Mouse (Mus musculus) heart, adult 2 months (tissue): ENCODE measurements at regions not wholly inside any gene's neighbourhood (a gene's known extent, or its start where the extent isn't known, plus 50 kb on each side); places are given as distances from the start of the nearest gene placed in this dataset.

Experiments
- DNase-seq, 2 experiments: peaks; one replicate each; pipeline ENCODE4 v3.0.0; 2021
- H3K27ac ChIP-seq: fragments of 200-600 bp; 2 replicates; pipeline ENCODE4 v1.8.1; 2022
- H3K27me3 ChIP-seq: fragments of 200-500 bp; 2 replicates; pipeline ENCODE4 v1.6.1; 2012; ENCODE audit warnings: mild to moderate bottlenecking, low read length, inconsistent platforms, mixed read lengths; ENCODE audit not compliant: control insufficient read depth, insufficient read depth
- H3K36me3 ChIP-seq: fragments of 200-500 bp; 2 replicates; pipeline ENCODE4 v1.6.1; 2012; ENCODE audit warnings: low read length, inconsistent platforms; ENCODE audit not compliant: control insufficient read depth, insufficient read depth
- H3K4me1 ChIP-seq: fragments of 200-500 bp; 2 replicates; pipeline ENCODE4 v1.6.1; 2011; ENCODE audit warnings: low read length; ENCODE audit not compliant: control insufficient read depth, insufficient read depth
- H3K4me3 ChIP-seq: fragments of 200-600 bp; 2 replicates; pipeline ENCODE4 v1.8.1; 2022
- H3K79me2 ChIP-seq: fragments of 200-500 bp; replicated peaks from 2 replicates; pipeline ENCODE4 v1.6.1; 2012; ENCODE audit warnings: mild to moderate bottlenecking, inconsistent platforms, low read length, moderate library complexity, mixed read lengths; ENCODE audit not compliant: control insufficient read depth, insufficient read depth
- H3K9ac ChIP-seq: fragments of 200-500 bp; 2 replicates; pipeline ENCODE4 v1.6.1; 2012; ENCODE audit warnings: low read depth, mild to moderate bottlenecking, control low read depth, inconsistent platforms, low read length, mixed read lengths
- CTCF ChIP-seq: fragments of 200-600 bp; IDR thresholded peaks from 2 replicates; pipeline ENCODE4 v1.8.1; 2022; ENCODE audit warnings: antibody characterized with exemption, mild to moderate bottlenecking, moderate library complexity
- EP300 ChIP-seq: fragments of 200-500 bp; IDR thresholded peaks from 2 replicates; pipeline ENCODE4 v1.6.1; 2011; ENCODE audit warnings: low read depth, low read length, control low read depth; ENCODE audit not compliant: insufficient read depth
- POLR2A ChIP-seq: fragments of 200-500 bp; IDR thresholded peaks from 2 replicates; pipeline ENCODE4 v1.6.1; 2011; ENCODE audit warnings: mild to moderate bottlenecking, low read depth, low read length, control low read depth; ENCODE audit not compliant: insufficient read depth
- WGBS: fragments of 180-500 bp; shearing (Covaris S2); methylation state at CpG from one replicate; pipeline ENCODE4 v1.1.7; 2018; 5-methylcytosine and 5-hydroxymethylcytosine counted together
- intact Hi-C: fragments of 180-260 bp; cut with DNase I; formaldehyde crosslinking; loops from one replicate; pipeline ENCODE4 v1.15.1; 2025

- no peaks in the 10 kb centered on the region for H3K36me3 ChIP-seq
- no peaks in the 10 kb centered on the region for H3K4me1 ChIP-seq
- 83% methylated on average over 8 of the region's 8 CpGs for WGBS
- intact Hi-C loops: loop anchor here (1.0 to 10.0 kb wide), 3 partner anchors 77 to 279 kb away; no protein-coding TSS in a partner anchor
- H3K27ac ChIP-seq: no peak overlapping the region
- no peak overlapping the region for H3K9ac ChIP-seq
- no peak for DNase-seq
- no peaks in the 10 kb centered on the region for H3K27me3 ChIP-seq
- no peak overlapping the region for H3K4me3 ChIP-seq
- TF ChIP-seq POLR2A: no peak
- no peak for TF ChIP-seq CTCF
- no peak for TF ChIP-seq EP300
- H3K79me2 ChIP-seq: no peaks in the 10 kb centered on the region
These were observed 111.8 kb upstream of the Hmga2 start for GRCm38 (mm10) chr10:120587854-120588633.

DNA sequence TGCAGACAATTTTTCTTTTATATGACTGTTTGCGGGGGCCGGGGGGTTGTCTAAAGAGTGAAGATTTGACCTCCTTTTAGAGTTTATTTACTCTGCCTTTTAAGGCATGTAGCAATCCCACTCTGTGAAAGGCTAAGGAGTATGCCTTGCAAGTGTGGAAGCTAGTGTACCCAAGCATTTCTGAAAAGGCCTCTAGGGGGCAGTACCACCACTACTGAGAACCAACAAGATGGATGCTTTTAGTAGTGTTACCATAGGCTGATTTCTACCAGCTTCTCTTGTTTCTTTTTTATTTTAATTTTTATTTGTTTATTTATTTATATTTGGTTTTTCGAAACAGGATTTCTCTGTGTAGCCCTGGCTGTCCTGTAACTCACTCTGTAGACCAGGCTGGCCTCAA is 110.9 kb upstream of the Hmga2 start:
- H3K27me3 ChIP-seq: no peaks in the 10 kb centered on the region
- no peaks in the 10 kb centered on the region for H3K4me1 ChIP-seq
- H3K79me2 ChIP-seq: no peaks in the 10 kb centered on the region
- no peak overlapping the region for H3K27ac ChIP-seq
- H3K36me3 ChIP-seq: no peaks in the 10 kb centered on the region
- H3K4me3 ChIP-seq: no peak overlapping the region
- peak; percentile 13 to 30 for DNase-seq
- TF ChIP-seq CTCF: peak; percentile 81
- TF ChIP-seq POLR2A: no peak
- 89% methylated on average over 3 of the region's 3 CpGs for WGBS
- intact Hi-C loops: loop anchor here (1.0 to 10.0 kb wide), 3 partner anchors 78 to 280 kb away; no protein-coding TSS in a partner anchor
- no peak overlapping the region for H3K9ac ChIP-seq

DNA sequence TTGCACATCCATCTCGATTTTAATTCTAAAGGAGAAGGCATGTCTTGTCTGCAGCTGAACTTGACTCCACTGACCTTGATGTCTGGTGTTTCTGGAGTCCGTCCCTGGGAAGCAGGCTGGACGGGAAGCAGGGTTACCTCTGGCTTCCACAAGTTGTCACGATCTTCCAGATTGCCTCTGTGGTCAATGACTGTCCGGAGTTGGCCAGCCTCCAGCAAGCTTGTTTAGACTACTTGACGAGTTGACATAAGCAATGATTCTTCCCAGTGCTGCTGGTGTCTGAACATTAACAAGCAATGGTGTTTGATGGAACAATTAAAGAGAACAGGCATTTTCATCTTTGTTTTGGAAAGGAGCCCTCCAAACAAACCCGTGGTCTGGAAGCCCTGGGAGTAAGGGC is 106.2 kb upstream of the Hmga2 start:
- TF ChIP-seq CTCF (no peak), EP300 (no peak), POLR2A (no peak)
- no peak overlapping the region for H3K27ac ChIP-seq
- intact Hi-C loops: loop anchor here (10.0 kb wide), 1 partner anchor 82 kb away; no protein-coding TSS in a partner anchor
- no peaks in the 10 kb centered on the region for H3K27me3 ChIP-seq
- 4% methylated on average over 7 of the region's 7 CpGs for WGBS
- no peaks in the 10 kb centered on the region for H3K36me3 ChIP-seq
- H3K79me2 ChIP-seq: no peaks in the 10 kb centered on the region
- H3K4me1 ChIP-seq: no peaks in the 10 kb centered on the region
- no peak overlapping the region for H3K9ac ChIP-seq
- no peak overlapping the region for H3K4me3 ChIP-seq
- no peak for DNase-seq

DNA sequence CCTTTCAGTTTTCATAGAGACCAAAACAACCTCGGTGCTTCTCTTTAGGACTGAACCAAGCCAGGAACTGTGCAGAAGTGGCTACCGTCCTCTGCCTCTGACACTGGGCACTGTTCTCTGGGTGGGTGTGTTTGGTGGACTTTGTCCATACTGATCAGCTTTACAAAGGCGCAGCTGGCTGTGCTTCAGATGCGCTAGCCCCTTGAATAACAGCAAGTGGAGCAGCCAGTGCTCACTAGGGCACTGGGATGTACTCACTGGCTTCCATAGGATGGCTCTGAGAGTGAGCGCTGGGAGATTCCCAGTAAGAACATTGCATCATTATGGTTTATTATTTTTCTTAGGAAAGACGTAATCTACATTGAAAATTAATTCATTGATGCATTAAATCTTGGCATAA is 105.3 kb upstream of the Hmga2 start:
- Histone ChIP-seq H3K36me3 (no peaks in the 10 kb centered on the region), H3K9ac (no peak overlapping the region), H3K4me1 (no peaks in the 10 kb centered on the region), H3K4me3 (no peak overlapping the region), H3K27ac (no peak overlapping the region), H3K27me3 (no peaks in the 10 kb centered on the region), H3K79me2 (no peaks in the 10 kb centered on the region)
- no peak for DNase-seq
- intact Hi-C loops: loop anchor here (10.0 kb wide), 1 partner anchor 83 kb away; no protein-coding TSS in a partner anchor
- 94% methylated on average over 6 of the region's 6 CpGs for WGBS
- TF ChIP-seq EP300: no peak
- TF ChIP-seq CTCF: no peak
- TF ChIP-seq POLR2A: no peak

GRCm38 (mm10) chr10:120576886-120577285 is 100.6 kb upstream of the Hmga2 start:
- Histone ChIP-seq H3K4me1 (no peaks in the 10 kb centered on the region), H3K79me2 (no peaks in the 10 kb centered on the region), H3K27ac (no peak overlapping the region), H3K9ac (no peak overlapping the region), H3K27me3 (no peaks in the 10 kb centered on the region), H3K36me3 (no peaks in the 10 kb centered on the region), H3K4me3 (no peak overlapping the region)
- TF ChIP-seq CTCF (no peak), POLR2A (no peak), EP300 (no peak)
- DNase-seq: no peak
- intact Hi-C loops: no loop called here
- WGBS: 66% methylated on average over 5 of the region's 5 CpGs

DNA sequence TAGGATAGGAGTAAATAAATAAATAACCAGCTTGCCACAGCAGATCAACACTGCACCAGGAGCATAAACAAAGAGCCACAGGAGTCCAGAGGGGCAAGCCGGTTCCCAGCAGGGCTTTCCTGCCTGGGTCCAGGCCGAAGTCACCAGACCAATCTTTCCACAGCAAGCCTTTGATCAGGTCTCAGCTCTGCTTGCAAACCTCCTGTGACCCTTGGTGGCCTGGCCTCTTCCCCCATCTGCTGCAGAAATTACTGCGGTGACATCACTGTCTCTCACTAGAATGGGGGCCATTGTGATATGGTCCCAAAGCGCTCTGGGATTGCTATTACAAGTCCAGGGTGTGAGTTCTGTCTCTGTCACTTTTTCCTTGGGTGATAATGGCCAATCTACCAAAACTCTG is 99.9 kb upstream of the Hmga2 start:
- Histone ChIP-seq H3K27ac (no peak overlapping the region), H3K4me3 (no peak overlapping the region), H3K36me3 (no peaks in the 10 kb centered on the region), H3K79me2 (no peaks in the 10 kb centered on the region), H3K4me1 (no peaks in the 10 kb centered on the region), H3K9ac (no peak overlapping the region), H3K27me3 (no peaks in the 10 kb centered on the region)
- DNase-seq: no peak
- 55% methylated on average over 4 of the region's 4 CpGs for WGBS
- TF ChIP-seq EP300: no peak
- no peak for TF ChIP-seq POLR2A
- no peak for TF ChIP-seq CTCF
- intact Hi-C loops: no loop called here
